37 mouse cellular contexts compared by ENCODE assay signal in the genomic region with DNA sequence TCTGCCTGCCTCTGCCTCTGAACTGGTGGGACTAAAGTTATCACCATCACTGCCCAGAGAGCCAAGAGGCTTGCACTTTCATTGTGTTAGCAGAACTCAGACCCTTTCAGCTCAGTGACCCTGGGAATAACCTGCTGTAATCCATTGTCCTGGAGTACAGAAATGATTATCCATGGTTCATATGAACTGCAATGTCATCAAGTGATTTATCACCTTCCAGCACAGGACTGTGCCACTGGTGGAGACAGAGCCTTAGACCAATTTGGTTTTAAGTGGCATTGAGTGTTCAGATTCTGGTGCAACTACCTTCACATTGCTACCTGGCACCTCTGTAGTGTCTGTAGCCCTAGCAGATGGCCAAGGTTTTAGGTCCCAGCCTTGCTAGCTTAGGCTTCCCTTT. TPM values are rescaled to one million over a fixed set of nuclear protein-coding genes. Genes with fewer than 3 reads are reported as not detected.
"Had no signal": no experiment of that assay in that cellular context is flagged by ENCODE, and none has a peak within 500 bp of the region (broad histone marks: within the 10 kb centered on the region; RNA-seq: fewer than 3 reads in every experiment).

No protein-coding gene starts in this region.

- H3K27me3 ChIP-seq: heart, embryonic 13.5 days; heart, embryonic 15.5 days; hindbrain, embryonic 13.5 days; hindbrain, embryonic 15.5 days; limb, embryonic 13.5 days; limb, embryonic 15.5 days; liver, embryonic 12.5 days had no signal

- H3K9ac ChIP-seq: forebrain, postnatal 0 days; heart, embryonic 15.5 days; hindbrain, embryonic 13.5 days; hindbrain, embryonic 15.5 days; limb, embryonic 13.5 days; limb, embryonic 15.5 days; liver, embryonic 12.5 days had no signal

- H3K4me1 ChIP-seq: hindbrain, embryonic 13.5 days; hindbrain, embryonic 15.5 days had no signal

- H3K4me3 ChIP-seq: heart, adult 2 months; heart, embryonic 13.5 days; heart, embryonic 15.5 days; hindbrain, embryonic 13.5 days; hindbrain, embryonic 15.5 days; layer of hippocampus, adult 2 months; left cerebral cortex, adult 2 months; limb, embryonic 13.5 days; limb, embryonic 15.5 days; liver, embryonic 12.5 days had no signal

- H3K4me2 ChIP-seq: heart, embryonic 11.5 days; heart, embryonic 13.5 days; heart, embryonic 15.5 days; hindbrain, embryonic 13.5 days; hindbrain, embryonic 15.5 days; limb, embryonic 13.5 days; limb, embryonic 15.5 days; liver, embryonic 12.5 days had no signal

- DNase-seq: forebrain, postnatal 0 days; gastrocnemius, postnatal 14 days; gastrocnemius, postnatal 36 days; heart, adult 11 months; heart, adult 2 months; heart, postnatal 14 days; heart, postnatal 36 days; kidney, adult 18-20 months; kidney, adult 8-10 months; kidney, postnatal 10 days; kidney, postnatal 25 days; kidney, postnatal 4 days had no signal

- H3K27ac ChIP-seq: heart, adult 2 months; heart, embryonic 13.5 days; heart, embryonic 15.5 days; hindbrain, embryonic 13.5 days; hindbrain, embryonic 15.5 days; layer of hippocampus, adult 2 months; left cerebral cortex, adult 2 months; limb, embryonic 13.5 days; limb, embryonic 15.5 days; liver, embryonic 12.5 days had no signal

- ATAC-seq: forebrain, postnatal 0 days; inflammation-experienced regulatory T-cells, adult 6 months; liver, embryonic 12.5 days had no signal

- H3K9me3 ChIP-seq: heart, embryonic 13.5 days; heart, embryonic 15.5 days; hindbrain, embryonic 13.5 days; hindbrain, embryonic 15.5 days; limb, embryonic 13.5 days; limb, embryonic 15.5 days; liver, embryonic 12.5 days had no signal

RNA-seq across cellular contexts. Expression of a gene that starts 3.8 kb away (rescaled TPM):
- total RNA-seq: forebrain, postnatal 0 days; gastrocnemius, adult 18-20 months; gastrocnemius, adult 8-10 months; gastrocnemius, postnatal 14 days; gastrocnemius, postnatal 36 days; heart, adult 2 months; heart, postnatal 14 days; heart, postnatal 36 days; hematopoietic stem cell, adult 5-6 weeks; layer of hippocampus, postnatal 10 days; liver, adult 2 months had no signal
- polyA plus RNA-seq: forebrain, postnatal 0 days; gonadal fat pad, adult 2 months; heart, embryonic 11.5 days; heart, embryonic 15.5 days; heart, postnatal 0 days; hindbrain, embryonic 11.5 days; hindbrain, embryonic 13.5 days; hindbrain, embryonic 15.5 days; inflammation-experienced regulatory T-cells, adult 6 months; kidney, embryonic 14.5 days; limb, embryonic 15.5 days; liver, adult 2 months; liver, embryonic 12.5 days had no signal

RNA-seq across cellular contexts. Expression of a gene that starts 18.4 kb away (rescaled TPM):
- total RNA-seq: hematopoietic stem cell, adult 5-6 weeks had no signal
- polyA plus RNA-seq: inflammation-experienced regulatory T-cells, adult 6 months had no signal

RNA-seq across cellular contexts. Expression of a gene that starts 45.2 kb away (rescaled TPM):
- total RNA-seq: forebrain, postnatal 0 days; gastrocnemius, adult 18-20 months; gastrocnemius, adult 8-10 months; gastrocnemius, postnatal 14 days; gastrocnemius, postnatal 36 days; heart, adult 2 months; heart, postnatal 14 days; heart, postnatal 36 days; hematopoietic stem cell, adult 5-6 weeks; layer of hippocampus, adult 2 months; layer of hippocampus, postnatal 10 days; layer of hippocampus, postnatal 25 days; left cerebral cortex, adult 2 months; left cerebral cortex, postnatal 14 days; left cerebral cortex, postnatal 36 days; liver, adult 2 months had no signal
- polyA plus RNA-seq: forebrain, postnatal 0 days; heart, embryonic 11.5 days; heart, embryonic 13.5 days; heart, embryonic 15.5 days; heart, postnatal 0 days; hindbrain, embryonic 11.5 days; hindbrain, embryonic 13.5 days; hindbrain, embryonic 15.5 days; inflammation-experienced regulatory T-cells, adult 6 months; kidney, embryonic 14.5 days; kidney, embryonic 16.5 days; limb, embryonic 11.5 days; limb, embryonic 13.5 days; limb, embryonic 15.5 days; liver, adult 2 months; liver, embryonic 12.5 days had no signal
